Mouse (Mus musculus): ENCODE measurements around the gene Atrip.

DNA sequence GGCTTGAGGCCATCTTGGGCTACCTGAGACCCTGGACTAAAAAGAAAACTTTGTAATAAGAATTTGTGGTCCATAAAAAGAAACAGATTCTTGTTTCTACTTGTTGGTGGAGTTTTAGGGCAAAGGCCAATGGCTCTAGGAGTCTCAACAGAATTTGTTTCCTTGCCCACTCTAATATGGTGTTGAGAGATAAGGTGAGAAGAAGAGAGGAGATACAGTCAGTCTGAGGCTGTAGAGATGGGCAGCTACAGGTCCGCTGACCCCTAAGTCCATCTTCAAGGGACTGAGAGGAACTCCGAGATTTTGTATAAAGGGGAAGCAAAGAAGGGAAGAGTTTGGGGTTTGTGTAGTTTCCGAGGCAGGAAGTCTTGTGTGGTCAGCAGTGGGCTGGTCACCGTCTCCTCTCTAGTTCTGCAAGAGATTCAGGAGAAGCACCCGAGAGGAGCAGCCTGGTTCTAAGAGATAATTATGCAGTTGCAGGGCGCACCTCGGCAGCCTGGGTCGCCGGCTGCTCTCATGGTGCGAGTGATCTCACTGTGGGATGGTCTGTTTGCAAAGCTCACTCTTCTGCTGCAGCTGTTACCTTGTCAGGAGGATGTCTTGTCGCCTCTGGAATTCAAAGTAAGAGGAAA lies 56.8 kb downstream of the Atrip start:
- TF ChIP-seq CTCF (IDR thresholded peaks at IDR 0.05; ENCODE audit: insufficient read depth, low read length) = no peak
- no peak for TF ChIP-seq POLR2A (IDR thresholded peaks at IDR 0.05; ENCODE audit: borderline replicate concordance, extremely low read depth, low read depth, low read length)
